Mouse (Mus musculus) heart, embryonic 12.5 days (tissue): ENCODE results near the gene Zar1l. TPM values are rescaled to one million over a fixed set of nuclear protein-coding genes. Genes with fewer than 3 reads are reported as not detected.

Experiments used
- ATAC-seq: fragments of 200-750 bp; cut with Nextera tagmentation; 2 replicates; pipeline ENCODE4 v1.8.0; 2017; ENCODE audit warnings: moderate TSS enrichment, moderate library complexity; ENCODE audit not compliant: insufficient number of reproducible peaks, low FRiP score
- H3K27ac ChIP-seq: fragments of 300-500 bp; sonication (generic); 2 replicates; pipeline ENCODE4 v1.5.1; 2016; ENCODE audit warnings: mild to moderate bottlenecking, moderate library complexity; ENCODE audit not compliant: poor library complexity, severe bottlenecking
- H3K27me3 ChIP-seq: fragments of 300-500 bp; sonication (generic); replicated peaks from 2 replicates; pipeline ENCODE4 v1.6.1; 2016; ENCODE audit warnings: mild to moderate bottlenecking, moderate library complexity
- H3K36me3 ChIP-seq: fragments of 300-500 bp; sonication (generic); 2 replicates; pipeline ENCODE4 v1.6.1; 2016; ENCODE audit warnings: mild to moderate bottlenecking, moderate library complexity
- H3K4me1 ChIP-seq: fragments of 300-500 bp; sonication (generic); replicated peaks from 2 replicates; pipeline ENCODE4 v1.6.1; 2016; ENCODE audit warnings: mild to moderate bottlenecking
- H3K4me2 ChIP-seq: fragments of 300-500 bp; sonication (generic); 2 replicates; pipeline ENCODE4 v1.6.1; 2016; ENCODE audit warnings: mild to moderate bottlenecking, moderate library complexity
- H3K4me3 ChIP-seq: fragments of 300-500 bp; sonication (generic); 2 replicates; pipeline ENCODE4 v1.5.1; 2016; ENCODE audit warnings: mild to moderate bottlenecking
- H3K9ac ChIP-seq: fragments of 300-500 bp; sonication (generic); 2 replicates; pipeline ENCODE4 v1.6.1; 2016; ENCODE audit warnings: mild to moderate bottlenecking, moderate library complexity
- H3K9me3 ChIP-seq: fragments of 300-500 bp; sonication (generic); replicated peaks from 2 replicates; pipeline ENCODE4 v1.6.1; 2016; ENCODE audit warnings: mild to moderate bottlenecking, moderate library complexity
- WGBS: fragments of 180-500 bp; shearing (Covaris S2); methylation state at CpG from one replicate; pipeline ENCODE4 v1.1.7; 2016; 5-methylcytosine and 5-hydroxymethylcytosine counted together
- polyA plus RNA-seq: library from polyadenylated mRNA; unstranded; fragments of >200 nt; fragmentation: Nextera tagmentation; extraction: Ambion mirVana; gene quantifications from 2 replicates; pipeline ENCODE4 v1.2.1, GENCODE M21; 2016

Gene Zar1l
- polyA plus RNA-seq, 1 experiment from 2014 or later = not detected

DNA sequence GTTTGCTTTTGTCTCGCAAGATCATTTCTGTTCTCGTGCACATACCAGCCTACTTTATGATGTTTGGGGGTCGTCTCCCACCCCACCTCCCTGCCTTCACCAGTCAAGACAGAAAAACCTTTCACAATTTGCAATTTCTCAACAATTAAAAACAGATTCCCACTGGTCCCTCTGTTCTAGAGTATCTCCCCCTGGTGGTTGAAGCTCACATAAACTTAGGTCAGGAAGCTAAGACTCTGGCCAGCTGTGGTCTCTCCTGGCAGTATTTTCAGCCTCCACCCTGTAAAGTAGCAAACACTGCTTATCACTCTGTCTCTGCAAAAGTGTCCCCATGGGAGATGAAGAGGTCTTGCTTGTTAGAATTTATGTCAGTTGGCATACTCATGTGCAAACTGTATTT is 32.8 kb downstream of the Zar1l start:
- Histone ChIP-seq H3K4me2 (no peak overlapping the region), H3K36me3 (peaks cover 59% of the 10 kb centered on the region), H3K4me3 (no peak overlapping the region), H3K4me1 (no peaks in the 10 kb centered on the region), H3K9ac (no peak overlapping the region), H3K27ac (no peak overlapping the region), H3K27me3 (no peaks in the 10 kb centered on the region), H3K9me3 (no peaks in the 10 kb centered on the region)
- 60% methylated on average over 3 of the region's 3 CpGs for WGBS
- ATAC-seq = peak; percentile 48; the same call in 1 of the 2 replicates

DNA sequence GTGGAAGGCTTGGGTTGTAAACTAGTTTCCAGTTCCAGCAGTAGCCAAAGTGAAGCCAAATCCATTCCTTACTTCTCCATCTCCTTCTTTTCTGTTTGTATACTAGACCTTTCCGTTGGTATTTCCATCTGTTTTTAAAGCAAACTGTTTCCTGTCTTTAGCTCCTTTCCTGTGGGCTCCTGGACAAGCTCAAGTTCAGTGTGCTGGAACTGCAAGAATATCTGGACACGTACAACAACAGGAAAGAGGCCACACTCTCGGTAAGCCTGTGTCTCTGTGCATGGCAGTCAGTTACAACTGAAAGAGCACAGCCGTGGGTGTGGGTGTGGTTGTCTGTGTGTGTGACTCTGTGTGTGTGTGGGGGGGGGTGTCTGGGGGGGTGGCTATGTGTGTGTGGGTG is 39.4 kb downstream of the Zar1l start:
- H3K4me2 ChIP-seq = no peak overlapping the region
- WGBS = 50% methylated on average over 4 of the region's 4 CpGs
- H3K27me3 ChIP-seq = no peaks in the 10 kb centered on the region
- ATAC-seq = peak; percentile 80
- H3K9ac ChIP-seq = no peak overlapping the region
- peaks cover 65% of the 10 kb centered on the region for H3K36me3 ChIP-seq
- H3K4me1 ChIP-seq = no peaks in the 10 kb centered on the region
- H3K27ac ChIP-seq = peak overlapping the region; percentile 68
- H3K4me3 ChIP-seq = no peak overlapping the region
- H3K9me3 ChIP-seq = 0 out of 2 replicates have a peak, but pooled peaks cover 3% of the 10 kb centered on the region

DNA sequence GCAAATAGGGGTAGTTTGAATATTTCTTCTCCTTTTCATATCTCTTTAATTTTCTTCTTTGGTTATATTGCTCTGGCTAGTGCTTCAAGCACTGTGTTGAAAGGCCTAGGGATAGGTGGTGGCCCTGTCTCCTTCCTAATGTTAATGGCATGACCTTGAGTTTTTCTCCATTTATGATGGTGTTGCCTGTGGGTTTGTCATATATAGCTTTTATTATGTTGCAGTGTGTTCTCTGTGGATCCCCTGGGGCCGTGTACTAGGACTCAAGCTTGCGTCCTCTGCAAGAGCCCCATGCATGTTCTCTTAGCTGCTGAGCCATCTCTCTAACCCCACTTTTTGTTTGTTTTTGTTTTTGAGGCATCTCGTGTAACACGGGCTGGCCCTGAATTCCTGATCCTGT is 40.6 kb downstream of the Zar1l start:
- no peaks in the 10 kb centered on the region for H3K4me1 ChIP-seq
- 70% methylated on average over 4 of the region's 4 CpGs for WGBS
- H3K27me3 ChIP-seq = no peaks in the 10 kb centered on the region
- no peak overlapping the region for H3K4me2 ChIP-seq
- H3K36me3 ChIP-seq = peaks cover 65% of the 10 kb centered on the region
- no peak for ATAC-seq
- no peak overlapping the region for H3K9ac ChIP-seq
- H3K27ac ChIP-seq = peak overlapping the region; percentile 55; the same call in 1 of the 2 replicates
- H3K9me3 ChIP-seq = peaks cover 7% of the 10 kb centered on the region; the same call in 1 of the 2 replicates
- no peak overlapping the region for H3K4me3 ChIP-seq

DNA sequence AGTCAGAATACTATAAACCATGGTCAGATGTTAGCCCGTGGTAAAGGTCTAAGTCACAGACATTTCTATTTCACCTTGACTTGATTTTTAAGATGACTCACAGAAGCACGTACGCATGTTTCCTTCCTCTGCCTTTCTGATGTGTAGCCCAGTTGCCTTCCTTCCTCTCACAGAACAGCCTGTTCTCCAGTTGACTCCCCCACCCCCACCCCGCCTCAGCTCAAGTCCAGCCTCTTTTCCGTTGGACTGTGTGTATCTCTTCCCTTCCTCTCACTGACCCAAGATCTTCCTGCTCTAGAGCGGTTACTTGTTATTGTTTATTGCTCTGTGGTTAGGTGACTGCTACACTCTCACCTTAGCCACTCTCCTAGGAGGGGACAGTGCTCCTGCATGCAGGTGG is 49.5 kb downstream of the Zar1l start:
- Histone ChIP-seq H3K36me3 (peaks cover 52% of the 10 kb centered on the region), H3K4me2 (no peak overlapping the region), H3K27me3 (no peaks in the 10 kb centered on the region), H3K9ac (no peak overlapping the region), H3K27ac (peak overlapping the region; percentile 48), H3K4me1 (peaks cover 19% of the 10 kb centered on the region), H3K9me3 (peaks cover 3% of the 10 kb centered on the region; the same call in 1 of the 2 replicates), H3K4me3 (no peak overlapping the region)
- peak; percentile 63; the same call in 1 of the 2 replicates for ATAC-seq
- 60% methylated on average over 6 of the region's 6 CpGs for WGBS

DNA sequence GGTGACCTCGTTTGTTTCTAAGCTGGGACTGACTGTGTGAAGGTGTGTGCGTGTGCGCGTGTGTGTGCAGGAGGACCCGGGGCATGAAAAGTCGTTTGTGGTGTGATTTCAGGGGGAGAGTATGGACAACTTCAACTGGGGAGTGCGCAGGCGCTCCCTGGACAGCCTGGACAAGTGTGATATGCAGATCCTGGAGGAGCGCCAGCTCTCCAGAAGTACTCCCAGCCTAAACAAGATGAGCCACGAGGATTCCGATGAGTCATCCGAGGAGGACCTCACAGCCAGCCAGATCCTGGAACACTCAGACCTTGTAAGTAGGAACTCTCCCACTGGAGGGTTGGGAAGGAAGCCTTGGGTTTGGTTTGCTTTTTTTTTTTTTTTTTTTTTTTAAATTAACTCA is 51.8 kb downstream of the Zar1l start:
- no peak overlapping the region for H3K4me2 ChIP-seq

DNA sequence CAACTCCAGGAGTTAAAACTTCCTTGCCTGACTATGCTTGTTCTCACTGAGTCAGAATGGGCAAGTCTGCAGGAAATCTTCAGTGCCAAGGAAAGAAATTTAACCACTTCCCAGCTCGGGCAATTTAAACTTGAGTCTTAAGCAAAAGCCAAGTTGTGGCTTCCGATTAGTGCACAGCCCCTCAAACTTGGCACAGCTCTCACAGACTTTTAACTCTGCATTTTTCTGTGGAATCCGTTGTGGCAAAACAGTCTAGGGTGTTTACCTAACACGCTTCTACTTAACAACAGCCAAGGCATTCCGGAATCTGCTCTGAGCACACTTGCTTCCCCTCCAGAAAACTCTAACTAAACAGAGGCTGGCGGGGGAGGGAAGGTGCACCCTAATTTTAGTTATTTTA is 52.7 kb downstream of the Zar1l start:
- no peak overlapping the region for H3K9ac ChIP-seq
- H3K4me3 ChIP-seq = no peak overlapping the region
- 67% methylated on average over 6 of the region's 6 CpGs for WGBS
- H3K27ac ChIP-seq = 0 out of 2 replicates have a peak overlapping the region, but pooled peaks have one; percentile 51
- peaks cover 19% of the 10 kb centered on the region for H3K4me1 ChIP-seq
- no peaks in the 10 kb centered on the region for H3K27me3 ChIP-seq
- no peak for ATAC-seq
- H3K36me3 ChIP-seq = peaks cover 36% of the 10 kb centered on the region
- no peaks in the 10 kb centered on the region for H3K9me3 ChIP-seq
- no peak overlapping the region for H3K4me2 ChIP-seq

More for the DNA sequence above, 51.8 kb downstream of the Zar1l start:
- ATAC-seq = peak; percentile 91
- no peaks in the 10 kb centered on the region for H3K9me3 ChIP-seq
- H3K4me3 ChIP-seq = no peak overlapping the region
- H3K27me3 ChIP-seq = no peaks in the 10 kb centered on the region
- H3K36me3 ChIP-seq = peaks cover 35% of the 10 kb centered on the region
- WGBS = 34% methylated on average over 12 of the region's 12 CpGs
- no peak overlapping the region for H3K9ac ChIP-seq
- H3K27ac ChIP-seq = peak overlapping the region; percentile 71
- H3K4me1 ChIP-seq = peaks cover 19% of the 10 kb centered on the region

DNA sequence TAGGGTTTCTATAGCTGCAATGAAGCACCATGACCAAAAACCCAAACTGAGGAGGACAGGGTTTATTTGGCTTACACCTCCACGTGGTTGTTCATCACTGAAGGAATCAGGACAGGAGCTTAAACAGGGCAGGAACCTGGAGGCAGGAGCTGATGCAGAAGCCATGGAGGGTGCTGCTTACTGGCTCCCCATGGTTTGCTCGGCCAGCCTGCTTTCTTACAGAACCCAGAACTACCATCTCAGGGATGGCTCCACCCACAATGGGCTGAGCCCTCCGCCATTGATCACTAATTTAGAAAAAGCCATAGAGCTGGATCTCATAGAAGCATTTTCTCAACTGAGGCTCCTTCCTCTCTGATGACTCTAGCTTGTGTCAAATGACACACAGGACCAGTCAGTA is 53.2 kb downstream of the Zar1l start:
- H3K36me3 ChIP-seq = peaks cover 36% of the 10 kb centered on the region
- peaks cover 17% of the 10 kb centered on the region for H3K4me1 ChIP-seq
- 59% methylated on average over 3 of the region's 3 CpGs for WGBS
- H3K9me3 ChIP-seq = peaks cover 2% of the 10 kb centered on the region; the same call in 1 of the 2 replicates
- H3K27ac ChIP-seq = 0 out of 2 replicates have a peak overlapping the region, but pooled peaks have one; percentile 51
- H3K4me3 ChIP-seq = no peak overlapping the region
- no peak overlapping the region for H3K4me2 ChIP-seq
- no peak overlapping the region for H3K9ac ChIP-seq
- ATAC-seq = no peak
- no peaks in the 10 kb centered on the region for H3K27me3 ChIP-seq

DNA sequence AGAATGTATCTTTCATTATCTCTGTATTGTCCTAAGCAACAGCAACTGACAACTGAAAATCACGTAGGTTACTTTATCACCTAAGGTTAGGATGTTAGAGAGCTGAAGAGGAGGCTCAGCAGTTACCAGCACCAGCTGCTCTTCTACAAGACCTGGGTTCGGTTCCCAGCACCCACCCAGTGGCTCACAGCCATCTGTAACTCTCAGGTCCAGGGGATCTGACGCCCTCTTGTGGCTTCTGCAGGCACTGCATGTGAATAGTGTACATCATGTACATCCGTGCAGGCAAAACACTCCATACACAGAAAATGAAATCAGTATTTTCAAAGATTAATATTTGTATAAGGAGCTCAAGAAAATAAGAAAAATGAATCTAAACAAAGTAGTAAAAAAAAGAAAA is 58.2 kb downstream of the Zar1l start:
- Histone ChIP-seq H3K4me2 (no peak overlapping the region), H3K9ac (no peak overlapping the region), H3K9me3 (peaks cover 3% of the 10 kb centered on the region; the same call in 1 of the 2 replicates), H3K4me3 (no peak overlapping the region), H3K27ac (no peak overlapping the region), H3K36me3 (peaks cover 72% of the 10 kb centered on the region), H3K4me1 (no peaks in the 10 kb centered on the region), H3K27me3 (no peaks in the 10 kb centered on the region)
- no peak for ATAC-seq
- 75% methylated on average over 4 of the region's 4 CpGs for WGBS

DNA sequence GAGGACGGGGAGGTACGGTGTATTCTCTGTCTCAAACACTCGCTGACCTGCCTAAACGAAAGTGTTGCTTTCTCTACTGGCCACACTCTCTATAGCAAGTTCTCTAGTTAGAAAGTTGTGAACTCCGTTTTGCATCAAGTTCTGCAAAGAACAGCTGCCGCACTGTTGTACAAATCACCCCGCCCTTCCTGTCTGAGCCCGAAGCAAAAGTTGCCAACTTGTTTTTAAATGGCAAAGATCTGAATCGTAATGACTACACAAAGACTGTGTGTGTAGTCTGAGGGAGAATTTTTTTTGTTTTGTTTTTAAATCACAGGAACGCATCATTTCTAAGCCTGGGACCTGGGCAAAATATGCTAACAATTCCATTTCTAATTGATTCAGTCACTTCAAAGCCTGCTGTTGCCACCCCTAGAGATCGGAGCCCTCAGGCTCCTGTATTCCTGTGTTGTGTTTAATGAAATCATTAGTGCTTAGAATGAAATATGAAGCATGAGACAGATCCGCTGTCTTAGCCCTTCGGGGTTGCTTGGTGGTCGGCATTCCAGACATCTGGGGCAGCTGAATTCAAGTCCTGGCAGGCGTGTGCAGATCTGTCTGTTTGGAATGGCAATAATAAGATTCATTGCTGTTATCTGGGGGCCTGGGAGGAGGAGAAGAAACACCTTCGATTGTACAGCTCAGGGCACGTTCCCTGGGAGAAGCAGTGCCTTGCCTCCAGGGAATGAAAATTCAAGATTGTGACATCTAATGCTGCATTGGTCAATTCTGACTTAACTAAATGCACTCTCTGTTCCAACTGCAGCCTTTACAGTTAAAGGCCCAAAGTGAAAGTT is 59.8 kb downstream of the Zar1l start:
- no peaks in the 10 kb centered on the region for H3K27me3 ChIP-seq
- peaks cover 80% of the 10 kb centered on the region for H3K36me3 ChIP-seq
- ATAC-seq = no peak
- peaks cover 7% of the 10 kb centered on the region; the same call in 1 of the 2 replicates for H3K9me3 ChIP-seq
- no peak overlapping the region for H3K4me2 ChIP-seq
- 0 out of 2 replicates have a peak overlapping the region, but pooled peaks have one; percentile 25 for H3K27ac ChIP-seq
- H3K4me3 ChIP-seq = no peak overlapping the region
- no peak overlapping the region for H3K9ac ChIP-seq
- no peaks in the 10 kb centered on the region for H3K4me1 ChIP-seq
- WGBS = 69% methylated on average over 17 of the region's 17 CpGs

DNA sequence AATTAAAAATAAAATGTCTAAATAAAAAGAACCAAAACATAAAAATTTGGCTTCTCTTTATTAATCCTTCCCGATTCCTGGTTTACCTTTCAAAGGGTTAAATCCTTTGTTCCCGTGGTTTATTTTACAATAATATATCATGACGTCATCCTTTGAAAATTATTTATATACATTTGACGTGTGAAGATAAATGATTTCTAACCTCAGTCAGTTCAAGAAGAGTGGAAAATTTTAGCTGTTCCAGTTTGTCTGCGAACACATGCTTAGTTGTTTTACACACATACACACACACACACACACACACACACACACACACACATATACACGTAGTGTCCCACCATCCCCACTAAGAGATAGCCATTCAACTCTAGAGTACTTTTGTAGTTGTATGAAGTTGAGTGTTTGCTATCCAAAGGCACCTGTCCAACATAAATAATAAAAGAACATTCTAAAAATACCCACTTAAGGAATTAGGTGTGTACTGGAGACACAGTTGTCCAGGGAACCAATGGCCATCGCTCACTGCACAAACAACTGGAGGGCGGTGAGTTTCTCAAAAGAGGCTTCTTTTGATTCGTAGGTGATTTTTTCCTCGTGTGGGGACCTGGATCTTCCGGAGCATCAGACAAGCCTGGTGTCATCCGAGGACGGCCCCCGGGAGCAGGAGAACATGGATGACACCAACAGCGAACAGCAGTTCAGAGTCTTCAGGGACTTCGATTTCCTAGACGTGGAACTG is 60.6 kb downstream of the Zar1l start:
- 79% methylated on average over 17 of the region's 17 CpGs for WGBS

More for the DNA sequence above, 60.6 kb downstream of the Zar1l start:
- Histone ChIP-seq H3K27me3 (no peaks in the 10 kb centered on the region), H3K4me3 (no peak overlapping the region), H3K27ac (0 out of 2 replicates have a peak overlapping the region, but pooled peaks have one; percentile 25), H3K9ac (no peak overlapping the region), H3K4me1 (no peaks in the 10 kb centered on the region), H3K9me3 (peaks cover 12% of the 10 kb centered on the region), H3K36me3 (peaks cover 84% of the 10 kb centered on the region), H3K4me2 (no peak overlapping the region)
- ATAC-seq = no peak
